Mouse (Mus musculus): ENCODE results near the gene Slc10a1.

The Slc10a1 gene

DNA sequence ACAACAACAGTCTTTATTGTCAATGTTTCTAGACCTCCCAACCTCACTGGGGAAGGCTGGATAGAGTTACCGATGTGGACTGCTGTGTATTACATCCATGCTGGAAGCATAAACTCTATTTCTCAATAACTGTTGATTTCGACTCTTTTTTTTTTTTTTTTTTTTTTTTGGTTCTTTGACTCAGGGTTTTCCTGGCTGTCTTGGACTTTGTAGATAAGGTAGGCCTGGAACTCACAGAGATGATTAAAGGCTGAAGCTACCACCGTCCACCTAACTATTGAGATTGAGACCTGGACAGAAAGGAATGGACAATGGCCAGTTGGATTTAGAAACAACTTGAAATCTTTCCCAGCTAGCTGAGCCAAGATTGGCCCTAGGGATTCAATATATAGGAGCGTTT, 24.3 kb downstream of the Slc10a1 start:
- no peak for TF ChIP-seq GATA4 (IDR thresholded peaks at IDR 0.05; ENCODE audit: insufficient replicate concordance, low read length)

DNA sequence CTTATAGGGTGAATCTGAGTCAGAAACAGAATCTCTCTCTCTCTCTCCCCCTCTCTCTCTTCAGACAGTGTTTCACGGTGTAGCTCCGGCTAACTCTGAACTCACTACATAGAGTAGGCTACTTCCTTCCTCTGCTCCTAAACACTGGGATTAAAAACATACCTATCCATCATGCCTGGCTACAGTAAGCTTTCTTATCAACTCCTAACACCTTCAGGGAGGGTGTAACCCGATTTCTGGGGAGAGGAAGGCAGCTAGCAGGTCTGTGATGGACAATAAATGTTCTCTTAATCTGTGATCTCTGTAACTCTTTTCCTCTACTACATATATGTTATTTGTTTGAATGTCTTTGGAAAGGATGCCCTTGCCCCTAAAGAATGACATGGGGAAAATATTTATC, 25.1 kb downstream of the Slc10a1 start:
- no peak for TF ChIP-seq GATA4 (IDR thresholded peaks at IDR 0.05; ENCODE audit: insufficient replicate concordance, low read length)

GRCm38 (mm10) chr12:80941886-80942285, 26.6 kb downstream of the Slc10a1 start:
- no peak for TF ChIP-seq GATA4 (IDR thresholded peaks at IDR 0.05; ENCODE audit: insufficient replicate concordance, low read length)

- TF ChIP-seq GATA4 (IDR thresholded peaks at IDR 0.05; ENCODE audit: insufficient replicate concordance, low read length) = no peak
Measured at GRCm38 (mm10) chr12:80939165-80939564, 29.3 kb downstream of the Slc10a1 start.

- TF ChIP-seq GATA4 (IDR thresholded peaks at IDR 0.05; ENCODE audit: insufficient replicate concordance, low read length) = no peak
Measured at GRCm38 (mm10) chr12:80938642-80939041, 29.9 kb downstream of the Slc10a1 start.

- no peak for TF ChIP-seq GATA4 (IDR thresholded peaks at IDR 0.05; ENCODE audit: insufficient replicate concordance, low read length)
Measured at GRCm38 (mm10) chr12:80937331-80938029, 31.0 kb downstream of the Slc10a1 start.

- TF ChIP-seq GATA4 (IDR thresholded peaks at IDR 0.05; ENCODE audit: insufficient replicate concordance, low read length) = no peak
Measured at GRCm38 (mm10) chr12:80936751-80937150, 31.8 kb downstream of the Slc10a1 start.

- TF ChIP-seq GATA4 (IDR thresholded peaks at IDR 0.05; ENCODE audit: insufficient replicate concordance, low read length) = no peak
Measured at GRCm38 (mm10) chr12:80932865-80933264, 35.6 kb downstream of the Slc10a1 start.

GRCm38 (mm10) chr12:80931402-80932140, 36.9 kb downstream of the Slc10a1 start:
- TF ChIP-seq GATA4 (IDR thresholded peaks at IDR 0.05; ENCODE audit: insufficient replicate concordance, low read length) = peak; percentile 98

GRCm38 (mm10) chr12:80930141-80930540, 38.4 kb downstream of the Slc10a1 start:
- TF ChIP-seq GATA4 (IDR thresholded peaks at IDR 0.05; ENCODE audit: insufficient replicate concordance, low read length) = peak; percentile 88

DNA sequence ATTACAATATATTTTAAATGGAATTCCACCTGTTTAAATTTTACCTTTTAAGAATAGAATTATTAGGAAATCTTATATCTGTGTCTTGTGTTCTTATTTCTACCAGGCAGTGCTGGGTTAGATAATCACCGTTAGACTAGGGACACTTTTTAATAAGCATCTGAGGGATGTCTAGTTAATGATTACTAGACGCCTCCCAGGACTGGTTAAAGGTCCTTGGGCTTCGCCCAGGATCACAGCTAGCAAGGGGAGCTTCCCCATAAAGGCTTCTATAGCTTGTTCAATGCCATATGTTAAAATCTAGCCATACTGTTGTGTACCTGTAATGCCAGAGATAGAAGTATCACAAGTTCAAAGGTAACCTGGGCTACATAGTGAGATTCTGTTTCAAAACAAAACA, 39.6 kb downstream of the Slc10a1 start:
- no peak for TF ChIP-seq GATA4 (IDR thresholded peaks at IDR 0.05; ENCODE audit: insufficient replicate concordance, low read length)

- no peak for TF ChIP-seq GATA4 (IDR thresholded peaks at IDR 0.05; ENCODE audit: insufficient replicate concordance, low read length)
Measured at GRCm38 (mm10) chr12:80927518-80927917, 41.0 kb downstream of the Slc10a1 start.

DNA sequence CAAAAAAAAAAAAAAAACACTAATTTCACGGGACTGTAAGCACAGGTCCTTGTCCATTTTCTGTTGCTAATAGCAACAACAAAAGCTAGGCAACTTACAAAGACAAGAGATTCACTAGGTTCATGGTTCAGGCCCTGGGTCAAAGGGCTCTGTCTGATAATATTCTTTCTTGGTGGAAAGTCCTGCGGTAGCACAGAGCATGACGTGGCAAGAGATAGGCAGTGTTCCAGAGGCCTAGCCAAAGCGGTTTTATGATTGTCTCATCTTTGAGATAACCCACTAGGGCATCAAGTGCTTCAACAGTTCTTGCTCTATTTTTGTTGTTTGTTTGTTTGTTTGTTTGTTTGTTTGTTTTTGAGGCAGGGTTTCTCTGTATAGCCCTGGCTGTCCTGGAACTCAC, 42.0 kb downstream of the Slc10a1 start:
- peak; percentile 99 for TF ChIP-seq GATA4 (IDR thresholded peaks at IDR 0.05; ENCODE audit: insufficient replicate concordance, low read length)

DNA sequence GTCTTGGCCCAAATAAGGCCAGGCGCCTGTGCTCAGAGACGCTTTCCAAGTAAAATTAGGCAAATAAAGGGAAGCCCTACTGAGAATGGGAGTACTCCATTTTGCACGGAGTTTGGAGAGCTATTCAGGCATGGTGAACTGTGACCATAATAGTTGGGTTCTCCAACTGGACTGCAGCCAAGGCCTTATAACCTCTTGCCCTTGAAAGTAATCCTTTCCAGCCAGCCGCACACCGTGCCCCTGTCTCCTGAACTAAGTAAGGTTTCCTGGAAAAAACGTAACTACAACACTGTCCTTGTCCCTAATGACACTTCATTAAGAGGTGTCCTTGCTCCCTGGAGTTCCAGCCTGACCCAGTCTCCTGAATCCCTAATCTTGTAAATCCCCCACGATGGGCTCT, 42.6 kb downstream of the Slc10a1 start:
- TF ChIP-seq GATA4 (IDR thresholded peaks at IDR 0.05; ENCODE audit: insufficient replicate concordance, low read length) = no peak

GRCm38 (mm10) chr12:80924205-80924604, 44.3 kb downstream of the Slc10a1 start:
- TF ChIP-seq GATA4 (IDR thresholded peaks at IDR 0.05; ENCODE audit: insufficient replicate concordance, low read length) = no peak

DNA sequence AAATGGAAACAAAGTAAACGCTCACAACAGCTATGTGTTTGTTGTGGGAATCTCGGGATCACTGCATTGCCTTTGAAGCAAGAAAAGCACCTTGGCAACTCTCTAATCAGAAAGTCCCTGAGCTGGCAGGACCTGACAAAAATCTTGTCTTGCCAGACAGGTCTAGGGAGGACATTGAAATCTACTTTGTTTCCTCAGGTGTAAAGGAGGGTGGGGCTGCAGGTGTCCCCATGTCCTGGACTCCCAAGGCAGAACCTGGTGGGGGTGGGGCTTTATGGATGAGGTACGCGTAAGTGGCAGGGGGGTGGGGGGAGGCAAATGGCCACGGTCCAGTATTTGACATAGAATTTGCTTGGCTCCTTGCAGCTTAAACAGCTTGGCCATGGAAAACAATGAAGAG, 44.9 kb downstream of the Slc10a1 start:
- no peak for TF ChIP-seq GATA4 (IDR thresholded peaks at IDR 0.05; ENCODE audit: insufficient replicate concordance, low read length)

Data from liver, adult (tissue).